Mouse (Mus musculus) lung, adult 2 months (tissue): ENCODE measurements around the gene Pbx3.

Source experiments
- CTCF ChIP-seq: fragments of 200-500 bp; IDR thresholded peaks from 2 replicates; pipeline ENCODE4 v1.5.1; 2011; ENCODE audit warnings: mild to moderate bottlenecking, low read length, control low read depth; ENCODE audit not compliant: insufficient read depth
- POLR2A ChIP-seq: fragments of 200-500 bp; IDR thresholded peaks from 2 replicates; pipeline ENCODE4 v1.6.1; 2011; ENCODE audit warnings: low read depth, mild to moderate bottlenecking, control low read depth, low read length, borderline replicate concordance; ENCODE audit errors: extremely low read depth

- TF ChIP-seq CTCF: no peak
- no peak for TF ChIP-seq POLR2A
Observed at GRCm38 (mm10) chr2:34262046-34262445, 110.9 kb downstream of the Pbx3 start.
